Mouse (Mus musculus) liver, postnatal 0 days (tissue): ENCODE data around the gene Ticrr. TPM values are rescaled to one million over a fixed set of nuclear protein-coding genes. Genes with fewer than 3 reads are reported as not detected.

Source experiments
- ATAC-seq: fragments of 200-750 bp; cut with Nextera tagmentation; 2 replicates; pipeline ENCODE4 v1.8.0; 2017; ENCODE audit warnings: mild to moderate bottlenecking, moderate library complexity
- DNase-seq: peaks from one replicate; pipeline ENCODE4 v3.0.0-alpha.2; 2016
- H3K27ac ChIP-seq: fragments of 300-500 bp; sonication (generic); 2 replicates; pipeline ENCODE4 v1.5.1; 2014; ENCODE audit warnings: antibody characterized with exemption, moderate library complexity, mild to moderate bottlenecking, low read depth
- H3K27me3 ChIP-seq: fragments of 300-500 bp; sonication (generic); 2 replicates; pipeline ENCODE4 v1.6.1; 2014; ENCODE audit warnings: low read length, control low read depth, mixed read lengths; ENCODE audit not compliant: insufficient read depth
- H3K36me3 ChIP-seq: fragments of 300-500 bp; sonication (generic); replicated peaks from 2 replicates; pipeline ENCODE4 v1.6.1; 2014; ENCODE audit warnings: mild to moderate bottlenecking, control low read depth, low read length, moderate library complexity, mixed read lengths; ENCODE audit not compliant: insufficient read depth
- H3K4me1 ChIP-seq: fragments of 300-500 bp; sonication (generic); 2 replicates; pipeline ENCODE4 v1.6.1; 2014; ENCODE audit warnings: antibody characterized with exemption, mild to moderate bottlenecking, control low read depth; ENCODE audit not compliant: insufficient read depth
- H3K4me2 ChIP-seq: fragments of 300-500 bp; sonication (generic); 2 replicates; pipeline ENCODE4 v1.6.1; 2014; ENCODE audit warnings: low read depth, mild to moderate bottlenecking, low read length, moderate library complexity, mixed read lengths
- H3K4me3 ChIP-seq: fragments of 300-500 bp; sonication (generic); 2 replicates; pipeline ENCODE4 v1.5.1; 2014; ENCODE audit warnings: low read depth, low read length
- H3K9ac ChIP-seq: fragments of 300-500 bp; sonication (generic); replicated peaks from 2 replicates; pipeline ENCODE4 v1.6.1; 2014; ENCODE audit warnings: mild to moderate bottlenecking, moderate library complexity
- H3K9me3 ChIP-seq: fragments of 300-500 bp; sonication (generic); 2 replicates; pipeline ENCODE4 v1.6.1; 2016; ENCODE audit warnings: mild to moderate bottlenecking, control low read depth, low read length, mixed read lengths
- CTCF ChIP-seq: sonication (generic); IDR thresholded peaks from 2 replicates; pipeline ENCODE4 v1.5.1; 2016; ENCODE audit warnings: antibody characterized with exemption, low read depth
- EP300 ChIP-seq: IDR thresholded peaks from 2 replicates; pipeline ENCODE4 v1.6.1; 2016; ENCODE audit warnings: antibody characterized with exemption, low read depth, mild to moderate bottlenecking
- WGBS: fragments of 180-500 bp; shearing (Covaris S2); extraction: QIAGEN DNeasy Blood & Tissue Kit; methylation state at CpG from one replicate; pipeline ENCODE4 v1.1.7; 2014; ENCODE audit not compliant: insufficient replicate concordance; 5-methylcytosine and 5-hydroxymethylcytosine counted together
- polyA plus RNA-seq: library from polyadenylated mRNA; unstranded; fragments of >200 nt; fragmentation: Nextera tagmentation; extraction: Ambion mirVana; gene quantifications from 2 replicates; pipeline ENCODE4 v1.2.1, GENCODE M21; 2015

Ticrr gene
- polyA plus RNA-seq, 1 experiment from 2014 or later, result 2.2 TPM

- no peaks in the 10 kb centered on the region for H3K27me3 ChIP-seq
- DNase-seq, result no peak
- TF ChIP-seq EP300 (no peak), CTCF (no peak)
- ATAC-seq, result no peak
- no peak overlapping the region for H3K27ac ChIP-seq
- WGBS, result 64% methylated on average over 6 of the region's 6 CpGs
- H3K4me2 ChIP-seq, result no peak overlapping the region
- H3K9me3 ChIP-seq, result no peaks in the 10 kb centered on the region
- no peak overlapping the region for H3K9ac ChIP-seq
- no peaks in the 10 kb centered on the region for H3K36me3 ChIP-seq
- H3K4me3 ChIP-seq, result no peak overlapping the region
- peaks cover 9% of the 10 kb centered on the region for H3K4me1 ChIP-seq
Measured at GRCm38 (mm10) chr7:79747659-79748058, 87.7 kb downstream of the Ticrr start.

Other genes with a start within 250 kb of the Ticrr start
- 19.1 and 24.7 TPM in 2 replicates for gene Polg, start 193.8 kb upstream of the Ticrr start, polyA plus RNA-seq
- gene Rhcg, start 42.5 kb upstream of the Ticrr start, polyA plus RNA-seq, result 0.20 TPM in 1 of 2 replicates, not detected in the other
- gene Kif7, start 55.5 kb downstream of the Ticrr start, polyA plus RNA-seq, result 0.15 and 0.19 TPM in 2 replicates
- not detected in 2 replicates for gene Plin1, start 72.7 kb downstream of the Ticrr start, polyA plus RNA-seq
- gene Pex11a, start 82.9 kb downstream of the Ticrr start, polyA plus RNA-seq, result 13.5 and 16.1 TPM in 2 replicates
- gene Wdr93, start 83.0 kb downstream of the Ticrr start, polyA plus RNA-seq, result 0.11 and 0.19 TPM in 2 replicates
- gene Mesp1, start 133.6 kb downstream of the Ticrr start, polyA plus RNA-seq, result not detected in 2 replicates
- gene Mesp2, start 150.5 kb downstream of the Ticrr start, polyA plus RNA-seq, result 0.07 TPM in 1 of 2 replicates, not detected in the other
- gene Anpep, start 200.9 kb downstream of the Ticrr start, polyA plus RNA-seq, result 24.8 and 26.7 TPM in 2 replicates